ENCODE assay signal across 32 mouse cellular contexts in the genomic region with DNA sequence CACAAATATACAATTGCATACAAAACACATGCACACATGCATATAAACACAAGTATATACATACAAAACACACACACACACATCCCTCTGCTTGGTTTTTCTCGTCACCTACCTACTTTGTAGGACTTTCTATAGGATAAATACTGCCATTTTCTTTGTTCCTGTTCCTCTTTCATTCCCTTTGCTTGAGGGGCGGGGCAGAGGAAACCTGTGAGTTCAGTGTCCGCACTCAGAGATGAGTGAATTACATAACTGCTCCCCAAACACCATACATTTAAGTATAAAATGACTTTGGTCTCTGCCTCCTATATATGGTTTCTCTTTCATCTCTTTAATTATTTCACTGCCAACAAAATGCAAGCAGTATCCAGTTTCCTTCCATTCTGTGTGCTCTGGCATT.
"Had no signal": no experiment of that assay in that cellular context is flagged by ENCODE, and none has a peak within 500 bp of the region (broad histone marks: within the 10 kb centered on the region; RNA-seq: fewer than 3 reads in every experiment).

No protein-coding gene starts in this region.

- ATAC-seq: liver, embryonic 12.5 days; liver, postnatal 0 days; lung, postnatal 0 days; midbrain, embryonic 13.5 days; midbrain, embryonic 15.5 days; midbrain, embryonic 16.5 days had no signal

- H3K4me2 ChIP-seq: limb, embryonic 12.5 days; limb, embryonic 13.5 days; limb, embryonic 15.5 days; liver, embryonic 11.5 days; liver, embryonic 12.5 days; liver, embryonic 13.5 days; liver, embryonic 15.5 days; lung, embryonic 14.5 days; lung, embryonic 15.5 days; midbrain, embryonic 11.5 days; midbrain, embryonic 12.5 days; midbrain, embryonic 13.5 days; midbrain, embryonic 15.5 days; neural tube, embryonic 12.5 days; neural tube, embryonic 13.5 days had no signal

- H3K27me3 ChIP-seq: limb, embryonic 12.5 days; limb, embryonic 13.5 days; limb, embryonic 15.5 days; liver, embryonic 12.5 days; liver, embryonic 13.5 days; liver, embryonic 15.5 days; lung, embryonic 15.5 days; megakaryocyte, embryonic 14.5 days; midbrain, embryonic 12.5 days; midbrain, embryonic 13.5 days; midbrain, embryonic 15.5 days; neural tube, embryonic 12.5 days; neural tube, embryonic 13.5 days had no signal

- H3K27ac ChIP-seq: limb, embryonic 10.5 days; limb, embryonic 12.5 days; limb, embryonic 13.5 days; limb, embryonic 15.5 days; liver, embryonic 12.5 days; liver, embryonic 13.5 days; liver, embryonic 14.5 days; liver, embryonic 15.5 days; macrophage; midbrain, embryonic 10.5 days; midbrain, embryonic 12.5 days; midbrain, embryonic 13.5 days; midbrain, embryonic 15.5 days; neural tube, embryonic 12.5 days; neural tube, embryonic 13.5 days had no signal

- H3K4me3 ChIP-seq: limb, embryonic 10.5 days; limb, embryonic 12.5 days; limb, embryonic 13.5 days; limb, embryonic 15.5 days; liver, embryonic 12.5 days; liver, embryonic 13.5 days; liver, embryonic 15.5 days; lung, embryonic 15.5 days; megakaryocyte, embryonic 14.5 days; midbrain, embryonic 10.5 days; midbrain, embryonic 12.5 days; midbrain, embryonic 13.5 days; midbrain, embryonic 15.5 days; myocyte; neural tube, embryonic 12.5 days; neural tube, embryonic 13.5 days had no signal

- H3K36me3 ChIP-seq: midbrain, embryonic 13.5 days; midbrain, embryonic 15.5 days; neural tube, embryonic 12.5 days had no signal

- H3K9me3 ChIP-seq: limb, embryonic 10.5 days; limb, embryonic 12.5 days; limb, embryonic 13.5 days; limb, embryonic 15.5 days; liver, embryonic 12.5 days; liver, embryonic 13.5 days; liver, embryonic 15.5 days; lung, embryonic 15.5 days; megakaryocyte, embryonic 14.5 days; midbrain, embryonic 10.5 days; midbrain, embryonic 12.5 days; midbrain, embryonic 13.5 days; midbrain, embryonic 15.5 days; neural tube, embryonic 12.5 days; neural tube, embryonic 13.5 days had no signal

- DNase-seq: left cerebral cortex, postnatal 4 days; liver; liver, embryonic 13.5 days; liver, postnatal 0 days; lung, adult 18-20 months; lung, adult 2 months; lung, embryonic 14.5 days; lung, postnatal 10 days; lung, postnatal 14 days; lung, postnatal 36 days; midbrain, embryonic 14.5 days had no signal

- H3K9ac ChIP-seq: limb, embryonic 12.5 days; limb, embryonic 13.5 days; limb, embryonic 15.5 days; liver, embryonic 12.5 days; liver, embryonic 13.5 days; liver, embryonic 14.5 days; liver, embryonic 15.5 days; liver, postnatal 0 days; lung, embryonic 14.5 days; lung, embryonic 15.5 days; midbrain, embryonic 12.5 days; midbrain, embryonic 13.5 days; midbrain, embryonic 15.5 days; neural tube, embryonic 12.5 days; neural tube, embryonic 13.5 days had no signal

- H3K4me1 ChIP-seq: limb, embryonic 10.5 days; limb, embryonic 12.5 days; limb, embryonic 15.5 days; midbrain, embryonic 12.5 days; midbrain, embryonic 13.5 days; midbrain, embryonic 15.5 days; neural tube, embryonic 12.5 days; neural tube, embryonic 13.5 days had no signal
